8 mouse cellular contexts compared by ENCODE assay signal in genomic region chr5:46347368-46348083, GRCm38 (mm10).
DNase-seq lines count a peak whose midpoint lies in the region; ATAC-seq lines count a peak whose summit lies in the region.

No protein-coding gene starts in this region.

- H3K27ac ChIP-seq in hindbrain, embryonic 12.5 days: peak overlapping the region; percentile 55; the same call in 1 of the 2 replicates

- peak; percentile 65 for DNase-seq in Muller cell, postnatal 12 days (ENCODE audit: inconsistent ontology term)
- peak; percentile 51 for DNase-seq in cerebellum, adult 8-10 months
- peak; percentile 33 to 90 for DNase-seq in frontal cortex, adult 2 months (ENCODE audit: extremely low spot score in 1 of 2, low spot score in 1 of 2)
- peak; percentile 44 for DNase-seq in layer of hippocampus, adult 9-11 months
- peak; percentile 51 for DNase-seq in lung, postnatal 25 days (ENCODE audit: low spot score)
- peak; percentile 91 for DNase-seq in retina, postnatal 1 day
- peak; percentile 42 for DNase-seq in urinary bladder, adult 2 months (ENCODE audit: low spot score)

- no peaks in the 10 kb centered on the region for H3K27me3 ChIP-seq in hindbrain, embryonic 12.5 days

- ATAC-seq in hindbrain, embryonic 12.5 days (ENCODE audit: low FRiP score): peak; percentile 77

- H3K4me3 ChIP-seq in hindbrain, embryonic 12.5 days: no peak overlapping the region

- H3K9ac ChIP-seq in hindbrain, embryonic 12.5 days: no peak overlapping the region

- no peaks in the 10 kb centered on the region for H3K36me3 ChIP-seq in hindbrain, embryonic 12.5 days

- 20% methylated on average over 16 of the region's 16 CpGs for WGBS in hindbrain, embryonic 12.5 days

- peak overlapping the region; percentile 34 for H3K4me2 ChIP-seq in hindbrain, embryonic 12.5 days (replicated peaks)

- no peaks in the 10 kb centered on the region for H3K9me3 ChIP-seq in hindbrain, embryonic 12.5 days (replicated peaks)

- H3K4me1 ChIP-seq in hindbrain, embryonic 12.5 days: no peaks in the 10 kb centered on the region
